Mouse (Mus musculus): ENCODE data around the gene Vmn1r234. TPM values are rescaled to one million over a fixed set of nuclear protein-coding genes. Genes with fewer than 3 reads are reported as not detected.
"Not testable (repeated sequence)": the region's sequence is repeated elsewhere in the genome, so short reads cannot be mapped to it uniquely, and the experiment has no call there.

The Vmn1r234 gene
- polyA plus RNA-seq (2015; fragmentation: Nextera tagmentation; extraction: Ambion mirVana) = not detected in 2 replicates

- Histone ChIP-seq H3K4me1 (replicated peaks; ENCODE audit: insufficient read depth, low read length) (no peaks in the 10 kb centered on the region), H3K9ac (ENCODE audit: low read depth, low read length) (no peak within 1 kb of the TSS), H3K4me3 (replicated peaks; ENCODE audit: low read depth, low read length) (no peak within 1 kb of the TSS), H3K27ac (no peak within 1 kb of the TSS), H3K4me2 (ENCODE audit: low read length) (no peak within 1 kb of the TSS), H3K36me3 (ENCODE audit: insufficient read depth, low read length) (no peaks in the 10 kb centered on the region), H3K9me3 (replicated peaks; ENCODE audit: low read length) (no peaks in the 10 kb centered on the region), H3K27me3 (ENCODE audit: insufficient read depth, low read length) (no peaks in the 10 kb centered on the region)
- ATAC-seq (replicated peaks; ENCODE audit: low FRiP score, low read depth) = no peak
- no peak for TF ChIP-seq CTCF (IDR thresholded peaks at IDR 0.05; ENCODE audit: low read depth)
- WGBS = 81% methylated on average over 1 of the region's 1 CpGs
- no peak for DNase-seq (ENCODE audit: low spot score)
Observed at GRCm38 (mm10) chr17:21225787-21226186, at the start of gene Vmn1r234. TSS of gene Vmn1r234 (plus strand) at chr17:21226087.

GRCm38 (mm10) chr17:21211081-21211480, 14.8 kb upstream of the Vmn1r234 start:
- not testable (repeated sequence) for H3K36me3 ChIP-seq (ENCODE audit: insufficient read depth, low read length); DNase-seq (ENCODE audit: low spot score); H3K9me3 ChIP-seq (replicated peaks; ENCODE audit: low read length); H3K9ac ChIP-seq (ENCODE audit: low read depth, low read length); H3K4me2 ChIP-seq (ENCODE audit: low read length); H3K4me1 ChIP-seq (replicated peaks; ENCODE audit: insufficient read depth, low read length); ATAC-seq (replicated peaks; ENCODE audit: low FRiP score, low read depth); H3K27me3 ChIP-seq (ENCODE audit: insufficient read depth, low read length); H3K27ac ChIP-seq; H3K4me3 ChIP-seq (replicated peaks; ENCODE audit: low read depth, low read length)
- WGBS = 70% methylated on average over 1 of the region's 1 CpGs

- TF ChIP-seq CTCF (IDR thresholded peaks at IDR 0.05; ENCODE audit: low read depth) = peak; percentile 71
- no peaks in the 10 kb centered on the region for H3K4me1 ChIP-seq (replicated peaks; ENCODE audit: insufficient read depth, low read length)
- 27% methylated on average over 9 of the region's 9 CpGs for WGBS
- no peak overlapping the region for H3K4me3 ChIP-seq (replicated peaks; ENCODE audit: low read depth, low read length)
- no peaks in the 10 kb centered on the region for H3K36me3 ChIP-seq (ENCODE audit: insufficient read depth, low read length)
- ATAC-seq (replicated peaks; ENCODE audit: low FRiP score, low read depth) (no peak; the same call in 1 of the 2 replicates), DNase-seq (ENCODE audit: low spot score) (peak; percentile 59)
- H3K4me2 ChIP-seq (ENCODE audit: low read length) = no peak overlapping the region
- no peaks in the 10 kb centered on the region for H3K27me3 ChIP-seq (ENCODE audit: insufficient read depth, low read length)
- no peak overlapping the region for H3K27ac ChIP-seq
- H3K9ac ChIP-seq (ENCODE audit: low read depth, low read length) = no peak overlapping the region
- no peaks in the 10 kb centered on the region for H3K9me3 ChIP-seq (replicated peaks; ENCODE audit: low read length)
Observed at GRCm38 (mm10) chr17:21231654-21232053, 5.8 kb downstream of the Vmn1r234 start.

- Histone ChIP-seq H3K36me3 (ENCODE audit: insufficient read depth, low read length) (no peaks in the 10 kb centered on the region), H3K9ac (ENCODE audit: low read depth, low read length) (no peak within 1 kb of the TSS), H3K4me2 (ENCODE audit: low read length) (no peak within 1 kb of the TSS), H3K4me3 (replicated peaks; ENCODE audit: low read depth, low read length) (no peak within 1 kb of the TSS), H3K9me3 (replicated peaks; ENCODE audit: low read length) (no peaks in the 10 kb centered on the region), H3K27ac (no peak within 1 kb of the TSS), H3K27me3 (ENCODE audit: insufficient read depth, low read length) (no peaks in the 10 kb centered on the region), H3K4me1 (replicated peaks; ENCODE audit: insufficient read depth, low read length) (no peaks in the 10 kb centered on the region)
- no peak for ATAC-seq (replicated peaks; ENCODE audit: low FRiP score, low read depth)
- no peak for DNase-seq (ENCODE audit: low spot score)
- TF ChIP-seq CTCF (IDR thresholded peaks at IDR 0.05; ENCODE audit: low read depth) = no peak
Observed at GRCm38 (mm10) chr17:21256111-21256510, 30.2 kb downstream of the Vmn1r234 start, which contains the start of gene Vmn1r235. TSS of gene Vmn1r235 (plus strand) at chr17:21256411.

GRCm38 (mm10) chr17:21272103-21272502, 46.2 kb downstream of the Vmn1r234 start:
- H3K27me3 ChIP-seq (ENCODE audit: insufficient read depth, low read length) = no peaks in the 10 kb centered on the region
- 13% methylated on average over 4 of the region's 4 CpGs for WGBS
- TF ChIP-seq CTCF (IDR thresholded peaks at IDR 0.05; ENCODE audit: low read depth) = peak; percentile 69
- no peaks in the 10 kb centered on the region for H3K9me3 ChIP-seq (replicated peaks; ENCODE audit: low read length)
- H3K4me1 ChIP-seq (replicated peaks; ENCODE audit: insufficient read depth, low read length) = no peaks in the 10 kb centered on the region
- DNase-seq (ENCODE audit: low spot score) (peak; percentile 50), ATAC-seq (replicated peaks; ENCODE audit: low FRiP score, low read depth) (no peak)
- no peak overlapping the region for H3K4me3 ChIP-seq (replicated peaks; ENCODE audit: low read depth, low read length)
- H3K9ac ChIP-seq (ENCODE audit: low read depth, low read length) = no peak overlapping the region
- H3K4me2 ChIP-seq (ENCODE audit: low read length) = no peak overlapping the region
- no peaks in the 10 kb centered on the region for H3K36me3 ChIP-seq (ENCODE audit: insufficient read depth, low read length)
- no peak overlapping the region for H3K27ac ChIP-seq

GRCm38 (mm10) chr17:21282642-21283041, 56.8 kb downstream of the Vmn1r234 start, which contains the start of gene Vmn1r236:
TSS of gene Vmn1r236 (plus strand) at chr17:21282942.
- DNase-seq (ENCODE audit: low spot score) (no peak), ATAC-seq (replicated peaks; ENCODE audit: low FRiP score, low read depth) (no peak)
- Histone ChIP-seq H3K4me1 (replicated peaks; ENCODE audit: insufficient read depth, low read length) (no peaks in the 10 kb centered on the region), H3K27ac (no peak within 1 kb of the TSS), H3K9ac (ENCODE audit: low read depth, low read length) (no peak within 1 kb of the TSS), H3K9me3 (replicated peaks; ENCODE audit: low read length) (no peaks in the 10 kb centered on the region), H3K4me3 (replicated peaks; ENCODE audit: low read depth, low read length) (no peak within 1 kb of the TSS), H3K36me3 (ENCODE audit: insufficient read depth, low read length) (no peaks in the 10 kb centered on the region), H3K4me2 (ENCODE audit: low read length) (no peak within 1 kb of the TSS), H3K27me3 (ENCODE audit: insufficient read depth, low read length) (no peaks in the 10 kb centered on the region)
- 76% methylated on average over 3 of the region's 3 CpGs for WGBS
- no peak for TF ChIP-seq CTCF (IDR thresholded peaks at IDR 0.05; ENCODE audit: low read depth)

- Histone ChIP-seq H3K27me3 (ENCODE audit: insufficient read depth, low read length) (no peaks in the 10 kb centered on the region), H3K9me3 (replicated peaks; ENCODE audit: low read length) (no peaks in the 10 kb centered on the region), H3K27ac (no peak overlapping the region), H3K4me2 (ENCODE audit: low read length) (no peak overlapping the region), H3K36me3 (ENCODE audit: insufficient read depth, low read length) (no peaks in the 10 kb centered on the region), H3K9ac (ENCODE audit: low read depth, low read length) (no peak overlapping the region), H3K4me1 (replicated peaks; ENCODE audit: insufficient read depth, low read length) (no peaks in the 10 kb centered on the region), H3K4me3 (replicated peaks; ENCODE audit: low read depth, low read length) (no peak overlapping the region)
- ATAC-seq (replicated peaks; ENCODE audit: low FRiP score, low read depth) (no peak), DNase-seq (ENCODE audit: low spot score) (no peak)
- no peak for TF ChIP-seq CTCF (IDR thresholded peaks at IDR 0.05; ENCODE audit: low read depth)
Observed at GRCm38 (mm10) chr17:21284395-21284794, 58.5 kb downstream of the Vmn1r234 start.

Small RNAs within 50 kb of the gene (microRNA-seq; reads per million reads assigned to microRNA genes)
- gene Gm26384 = not detected

Other genes with a start within 250 kb of the Vmn1r234 start
- not detected in 2 replicates for gene Vmn1r233, start 229.6 kb upstream of the Vmn1r234 start, polyA plus RNA-seq (2015; fragmentation: Nextera tagmentation; extraction: Ambion mirVana)
- 10.9 and 12.9 TPM in 2 replicates for gene Zfp160, start 217.2 kb upstream of the Vmn1r234 start, polyA plus RNA-seq (2015; fragmentation: Nextera tagmentation; extraction: Ambion mirVana)
- not detected in 2 replicates for gene Vmn1r235, start 30.3 kb downstream of the Vmn1r234 start, polyA plus RNA-seq (2015; fragmentation: Nextera tagmentation; extraction: Ambion mirVana)
- gene Vmn1r236, start 56.9 kb downstream of the Vmn1r234 start, polyA plus RNA-seq (2015; fragmentation: Nextera tagmentation; extraction: Ambion mirVana) = not detected in 2 replicates
- gene Vmn1r237, start 85.8 kb downstream of the Vmn1r234 start, polyA plus RNA-seq (2015; fragmentation: Nextera tagmentation; extraction: Ambion mirVana) = not detected in 2 replicates
- gene Zfp677, start 157.7 kb downstream of the Vmn1r234 start, polyA plus RNA-seq (2015; fragmentation: Nextera tagmentation; extraction: Ambion mirVana) = 3.5 and 4.2 TPM in 2 replicates
- gene Zfp54, start 197.1 kb downstream of the Vmn1r234 start, polyA plus RNA-seq (2015; fragmentation: Nextera tagmentation; extraction: Ambion mirVana) = 6.6 and 6.8 TPM in 2 replicates
- gene Zfp51, start 224.3 kb downstream of the Vmn1r234 start, polyA plus RNA-seq (2015; fragmentation: Nextera tagmentation; extraction: Ambion mirVana) = 14.1 and 14.7 TPM in 2 replicates

Measured in kidney, postnatal 0 days (tissue).